In the genomic region with DNA sequence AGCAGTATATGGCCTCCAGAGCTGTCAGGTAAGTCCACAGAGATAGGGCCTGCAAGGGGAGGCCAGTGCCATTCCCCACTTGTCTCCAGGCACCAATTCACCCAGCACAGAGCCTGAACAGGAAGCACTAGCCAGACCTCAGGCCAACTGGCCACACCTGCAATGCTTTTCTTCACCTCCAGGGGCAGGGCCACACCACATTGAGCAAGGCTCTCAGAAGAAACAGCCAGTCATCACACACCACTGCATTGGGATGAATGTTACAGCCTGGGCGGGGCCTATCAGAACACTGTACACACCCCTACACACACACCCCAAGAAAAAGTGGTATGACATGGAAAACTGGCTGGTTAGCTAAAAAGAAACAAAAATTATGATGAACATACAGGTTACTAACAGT, we compare ENCODE assay signal across 9 mouse cellular contexts. TPM values are rescaled to one million over a fixed set of nuclear protein-coding genes. Genes with fewer than 3 reads are reported as not detected.
DNase-seq lines count a peak whose midpoint lies in the region; ATAC-seq and TF ChIP-seq lines count a peak whose summit lies in the region.
"Had no signal": no experiment of that assay in that cellular context is flagged by ENCODE, and none has a peak within 500 bp of the region (broad histone marks: within the 10 kb centered on the region; RNA-seq: fewer than 3 reads in every experiment).

No protein-coding gene starts in this region.

- no peak overlapping the region for H3K27ac ChIP-seq in liver, adult 2 months (replicated peaks; ENCODE audit: insufficient read depth, low read depth, low read length)
- H3K27ac ChIP-seq: limb, embryonic 13.5 days had no signal

- no peak overlapping the region for H3K4me3 ChIP-seq in liver, adult 2 months (ENCODE audit: insufficient read depth, low read depth, low read length)
- H3K4me3 ChIP-seq: limb, embryonic 13.5 days had no signal

- H3K27me3 ChIP-seq in liver, adult 2 months (ENCODE audit: control insufficient read depth, insufficient read depth, low read length), result no peaks in the 10 kb centered on the region
- H3K27me3 ChIP-seq: limb, embryonic 13.5 days had no signal

- no peak overlapping the region for H3K9ac ChIP-seq in liver, adult 2 months (ENCODE audit: low read depth, low read length)
- H3K9ac ChIP-seq: limb, embryonic 13.5 days had no signal

- WGBS in liver, adult 2 months, result 97% methylated on average over 1 of the region's 1 CpGs

- TF ChIP-seq CTCF in liver, adult 2 months (IDR thresholded peaks at IDR 0.05; ENCODE audit: low read depth, low read length), result peak; percentile 86

- no peaks in the 10 kb centered on the region for H3K4me1 ChIP-seq in liver, adult 2 months (ENCODE audit: control insufficient read depth, insufficient read depth, low read length)
- H3K4me1 ChIP-seq: limb, embryonic 13.5 days had no signal

- no peak for TF ChIP-seq POLR2A in liver, adult 2 months (IDR thresholded peaks at IDR 0.05; ENCODE audit: extremely low read depth, insufficient read depth, low read length)

- no peaks in the 10 kb centered on the region for H3K79me2 ChIP-seq in liver, adult 2 months (ENCODE audit: control insufficient read depth, insufficient read depth, low read length)

- H3K36me3 ChIP-seq in liver, adult 2 months (ENCODE audit: control insufficient read depth, insufficient read depth, low read length), result no peaks in the 10 kb centered on the region
- H3K36me3 ChIP-seq: limb, embryonic 13.5 days had no signal

- peak; percentile 95 for ATAC-seq in common myeloid progenitor, adult 5-6 weeks (replicated peaks; ENCODE audit: low read depth, poor library complexity, severe bottlenecking)

- DNase-seq in adrenal gland, adult 2 months, result peak; percentile 43
- DNase-seq in adrenal gland, postnatal 25 days, result no peak
- peak; percentile 18 for DNase-seq in left cerebral cortex, postnatal 4 days
- DNase-seq in left cerebral cortex, adult 9 months (ENCODE audit: low spot score in 2 of 2), result no peak
- peak; percentile 29 for DNase-seq in liver, adult 2 months (ENCODE audit: extremely low read depth, low read depth, low spot score)
- DNase-seq in spleen, postnatal 10 days (ENCODE audit: low spot score in 2 of 2), result peak; percentile 16 to 66
- DNase-seq in left cerebral cortex, postnatal 14 days (ENCODE audit: low spot score in 2 of 2), result no peak

- intact Hi-C loops in left cerebral cortex, postnatal 4 days (cut with DNase I), result loop anchor here (10.0 kb wide), 1 partner anchor 144 kb away; no protein-coding TSS in a partner anchor
- intact Hi-C loops in left cerebral cortex, postnatal 14 days (cut with DNase I), result no loop called here

RNA-seq across cellular contexts. Expression of a gene that starts 42.3 kb away (rescaled TPM):
- 1 to 10 TPM; 4.2 to 5.1 TPM for total RNA-seq in adrenal gland, adult 2 months (2021)
- 2.8 and 3.8 TPM in 2 replicates for polyA plus RNA-seq in adrenal gland, adult 2 months (2012; rRNA removed)
- total RNA-seq in adrenal gland, postnatal 25 days (2021), result 5.7 and 5.8 TPM in 2 replicates
- total RNA-seq in left cerebral cortex, postnatal 4 days (2021), result 100 to 1,000 TPM; 117 to 123 TPM
- 2.0 and 2.3 TPM in 2 replicates for total RNA-seq in common myeloid progenitor, adult 5-6 weeks (2017)
- total RNA-seq in liver, adult 2 months (2014; rRNA removed), result 2.6 and 3.6 TPM in 2 replicates
- polyA plus RNA-seq in liver, adult 2 months (2012; rRNA removed), result 2.7 and 3.3 TPM in 2 replicates
- 10 to 100 TPM; 60.3 to 64.5 TPM for total RNA-seq in left cerebral cortex, postnatal 14 days (2021)

Comparison
In these comparisons a context has a peak if more than half of its experiments do, and no peak if none do; other contexts are left out.
1. DNase-seq: peak in adrenal gland, adult 2 months (single experiment), left cerebral cortex, postnatal 4 days (single experiment), liver, adult 2 months (single experiment) and spleen, postnatal 10 days (2 of 2); none in adrenal gland, postnatal 25 days (single experiment), left cerebral cortex, adult 9 months (0 of 2) and left cerebral cortex, postnatal 14 days (0 of 2).